Mouse (Mus musculus) neural tube, embryonic 13.5 days (tissue): ENCODE results near the gene Ranbp17. TPM values are rescaled to one million over a fixed set of nuclear protein-coding genes. Genes with fewer than 3 reads are reported as not detected.

Experiments used
- polyA plus RNA-seq: library from polyadenylated mRNA; unstranded; fragments of >200 nt; fragmentation: Nextera tagmentation; extraction: Ambion mirVana; gene quantifications from 2 replicates; pipeline ENCODE4 v1.2.1, GENCODE M21; 2015

Gene Ranbp17
- polyA plus RNA-seq, 1 experiment from 2014 or later, result 10.5 TPM

Other genes with a start within 250 kb of the Ranbp17 start
- gene Gm12117, start 237.0 kb downstream of the Ranbp17 start, polyA plus RNA-seq, result not detected in 2 replicates
- gene Gabrp, start 65.2 kb upstream of the Ranbp17 start, polyA plus RNA-seq, result 0.15 and 0.74 TPM in 2 replicates
- 2.0 and 3.9 TPM in 2 replicates for gene D130052B06Rik, start 85.6 kb upstream of the Ranbp17 start, polyA plus RNA-seq